Mouse (Mus musculus) 3T3-L1 (cell line): ENCODE measurements around the gene Degs1.

ENCODE experiments used
- DNase-seq: peaks from one replicate; pipeline ENCODE4 v3.0.0-alpha.2; 2015; ENCODE audit warnings: low read depth, low spot score

Gene Degs1

GRCm38 (mm10) chr1:182280577-182280976 is 2.0 kb downstream of the Degs1 start:
- DNase-seq = no peak

- DNase-seq = no peak
Observed at GRCm38 (mm10) chr1:182280046-182280445, 2.6 kb downstream of the Degs1 start.

GRCm38 (mm10) chr1:182279436-182279835 is 3.2 kb downstream of the Degs1 start:
- DNase-seq = no peak

GRCm38 (mm10) chr1:182275109-182275508 is 7.5 kb downstream of the Degs1 start:
- DNase-seq = no peak

GRCm38 (mm10) chr1:182271632-182272031 is 11.0 kb downstream of the Degs1 start:
- DNase-seq = peak; percentile 33

- no peak for DNase-seq
Observed at GRCm38 (mm10) chr1:182271130-182271529, 11.5 kb downstream of the Degs1 start.

GRCm38 (mm10) chr1:182268317-182268716 is 14.3 kb downstream of the Degs1 start:
- DNase-seq = no peak

- DNase-seq = no peak
Observed at GRCm38 (mm10) chr1:182266028-182266525, 16.5 kb downstream of the Degs1 start.

- DNase-seq = peak; percentile 91
Observed at GRCm38 (mm10) chr1:182256041-182256680, 26.4 kb downstream of the Degs1 start.

GRCm38 (mm10) chr1:182255031-182255430 is 27.6 kb downstream of the Degs1 start:
- DNase-seq = no peak

GRCm38 (mm10) chr1:182254618-182255017 is 28.0 kb downstream of the Degs1 start:
- no peak for DNase-seq

- no peak for DNase-seq
Observed at GRCm38 (mm10) chr1:182253756-182254534, 28.7 kb downstream of the Degs1 start.

GRCm38 (mm10) chr1:182252534-182253171 is 30.0 kb downstream of the Degs1 start:
- no peak for DNase-seq

- DNase-seq = peak; percentile 73
Observed at GRCm38 (mm10) chr1:182250734-182251133, 31.9 kb downstream of the Degs1 start.

- no peak for DNase-seq
Observed at GRCm38 (mm10) chr1:182249298-182249697, 33.3 kb downstream of the Degs1 start.

- DNase-seq = no peak
Observed at GRCm38 (mm10) chr1:182245003-182245402, 37.6 kb downstream of the Degs1 start.

GRCm38 (mm10) chr1:182238056-182238703 is 44.4 kb downstream of the Degs1 start:
- DNase-seq = peak; percentile 82

- peak; percentile 90 for DNase-seq
Observed at GRCm38 (mm10) chr1:182237386-182237785, 45.2 kb downstream of the Degs1 start.

GRCm38 (mm10) chr1:182235174-182235573 is 47.4 kb downstream of the Degs1 start:
- no peak for DNase-seq

- no peak for DNase-seq
Observed at GRCm38 (mm10) chr1:182229381-182229780, 53.2 kb downstream of the Degs1 start.

GRCm38 (mm10) chr1:182227141-182227963 is 55.3 kb downstream of the Degs1 start:
- DNase-seq = no peak
